Mouse (Mus musculus) embryo, embryonic 10 days (tissue): ENCODE data around the gene Hk2.

Source experiments
- DNase-seq: peaks from one replicate; pipeline ENCODE4 v3.0.0-alpha.2; 2015; ENCODE audit warnings: low spot score

Gene Hk2

DNA sequence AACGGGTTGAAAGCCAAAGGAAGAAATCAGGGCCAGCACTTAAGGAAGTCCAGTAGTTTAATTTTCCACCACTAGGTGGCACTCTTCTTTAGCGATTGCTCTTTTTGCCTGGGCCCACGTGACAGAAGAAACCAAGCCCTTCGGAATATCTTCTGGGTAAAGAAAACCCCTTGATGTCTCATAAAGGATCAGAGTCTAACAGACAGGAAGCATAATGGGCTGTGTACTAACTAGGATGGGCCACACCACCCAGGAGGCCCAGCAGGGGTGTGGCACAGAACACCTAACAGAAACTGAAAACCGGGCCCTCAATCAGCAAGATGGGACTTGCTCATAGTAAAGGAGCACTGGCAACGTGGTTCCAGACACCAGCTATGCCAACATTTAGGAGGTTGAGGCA lies 34.0 kb downstream of the Hk2 start:
- peak; percentile 83 for DNase-seq

DNA sequence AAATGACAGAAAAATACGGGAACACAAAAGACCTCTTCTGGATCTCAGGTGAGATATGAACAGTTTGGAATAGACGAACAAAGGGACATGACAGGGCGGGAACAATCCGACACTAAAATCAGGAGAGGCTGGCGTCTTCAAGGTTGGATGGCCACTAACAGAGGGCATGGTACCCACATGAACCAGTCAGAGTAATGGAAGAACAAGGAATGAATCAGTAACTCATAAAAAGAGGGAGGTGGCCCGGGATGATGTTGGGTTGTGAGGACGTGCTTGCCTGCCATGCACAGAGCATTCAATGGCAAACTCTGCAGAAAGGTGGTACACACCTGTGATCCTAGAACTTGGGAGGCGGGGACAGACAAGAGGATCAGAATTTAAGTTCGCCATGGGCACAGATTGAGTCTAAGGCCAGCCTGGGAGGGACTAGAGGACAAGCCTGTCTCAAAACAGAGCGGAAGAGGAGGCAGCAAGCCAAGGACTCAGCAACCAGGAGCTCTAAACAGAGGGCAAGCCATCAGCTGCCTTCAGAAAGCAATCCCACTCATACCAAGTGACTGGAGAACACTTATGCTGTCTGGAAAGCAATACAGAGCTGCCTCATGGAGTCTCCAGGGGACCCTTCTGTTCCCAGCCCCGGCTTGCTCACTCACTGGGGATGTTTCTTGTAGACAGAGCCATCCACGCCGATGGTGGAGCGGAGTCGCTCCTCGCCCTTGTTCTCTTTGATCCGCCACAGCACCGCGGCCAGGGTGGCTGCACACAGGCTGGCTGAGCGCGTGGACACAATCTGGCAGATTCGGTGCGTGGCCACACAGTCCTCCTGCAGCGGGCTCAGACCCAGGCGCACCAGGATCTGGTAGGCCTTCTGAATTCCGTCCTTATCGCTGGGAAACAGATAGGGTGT lies 36.4 kb downstream of the Hk2 start:
- no peak for DNase-seq

DNA sequence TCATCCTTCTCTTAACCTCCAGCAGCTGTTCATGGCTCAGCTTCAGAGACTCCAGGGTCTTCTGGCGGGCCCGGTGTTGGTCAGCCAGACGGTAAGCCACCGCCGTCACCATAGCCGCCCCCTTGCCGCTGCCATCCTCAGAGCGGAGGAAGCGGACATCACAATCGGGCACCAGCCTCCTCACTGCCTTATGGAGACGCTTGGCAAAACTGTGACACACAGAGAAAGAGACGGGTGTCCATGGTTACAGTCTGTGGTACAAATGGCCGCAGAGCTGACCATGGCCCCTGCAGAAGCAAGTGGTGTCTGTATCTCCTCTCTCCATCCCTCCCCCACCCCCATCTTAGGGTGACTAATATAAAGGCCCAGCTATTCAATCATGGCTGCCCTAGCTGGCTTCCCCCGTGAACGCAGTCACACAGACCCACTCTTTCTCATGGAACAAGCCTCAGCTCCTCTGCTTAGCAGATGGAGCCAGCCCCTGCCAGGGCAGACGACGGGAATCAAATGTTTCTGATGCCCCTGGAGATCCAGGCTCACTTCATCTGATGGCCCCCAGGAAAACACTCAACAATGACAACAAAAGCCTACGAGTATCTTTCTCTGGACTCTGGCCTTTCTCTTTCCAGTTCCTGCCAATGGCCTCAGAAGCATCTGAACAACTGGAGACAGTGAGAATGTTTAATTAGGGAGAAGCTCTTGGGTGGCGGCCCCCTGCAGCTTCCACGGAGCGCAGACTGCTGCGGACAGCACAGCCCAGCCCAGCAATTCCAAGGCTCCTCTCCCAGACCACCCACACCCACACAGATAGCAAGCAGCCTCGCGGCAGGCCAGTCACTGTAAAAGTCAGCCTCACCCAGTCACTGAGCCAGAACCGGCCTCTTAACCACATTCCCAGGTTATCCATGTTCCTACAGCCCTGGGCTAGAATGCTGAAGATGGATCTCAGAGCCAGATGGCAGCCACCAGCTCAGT lies 37.3 kb downstream of the Hk2 start:
- no peak for DNase-seq

DNA sequence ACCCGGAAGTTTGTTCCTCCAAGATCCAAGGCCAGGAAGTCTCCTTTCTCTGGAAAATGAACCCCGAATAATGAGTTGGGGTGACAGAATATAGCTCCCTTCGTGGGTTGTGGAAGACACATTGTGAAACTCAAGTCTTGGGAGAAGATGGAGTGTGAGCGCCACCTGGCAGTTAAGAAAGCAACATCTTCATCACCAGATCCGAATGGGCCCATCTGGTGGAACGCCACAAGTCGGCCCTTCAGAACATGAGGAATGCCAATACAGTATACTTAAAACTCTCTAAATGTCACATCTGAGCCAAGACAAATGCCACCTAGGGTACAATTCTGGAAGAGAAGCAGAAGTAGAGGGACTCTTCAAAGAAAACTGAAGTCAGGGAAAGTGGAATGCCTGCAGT lies 38.9 kb downstream of the Hk2 start:
- DNase-seq = peak; percentile 29

DNA sequence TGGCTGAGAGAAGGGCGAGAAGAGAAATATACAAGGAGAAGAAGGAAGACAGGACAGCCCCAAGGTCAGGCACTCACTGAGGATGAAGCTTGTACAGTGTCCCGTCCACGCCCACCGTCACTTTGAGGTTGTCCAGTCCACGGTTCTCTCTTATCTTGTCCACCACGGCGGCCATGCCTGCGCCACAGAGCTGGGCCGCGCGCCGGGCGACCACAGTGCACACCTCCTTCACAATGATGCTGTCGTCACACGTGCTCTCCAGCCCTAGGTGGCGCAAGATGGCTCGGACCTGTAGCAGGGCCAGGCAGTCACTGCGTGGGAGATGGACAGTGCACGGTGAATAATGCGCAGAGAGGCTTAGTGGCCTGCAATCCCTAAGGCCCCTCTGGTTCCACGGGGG lies 45.6 kb downstream of the Hk2 start:
- DNase-seq = no peak

DNA sequence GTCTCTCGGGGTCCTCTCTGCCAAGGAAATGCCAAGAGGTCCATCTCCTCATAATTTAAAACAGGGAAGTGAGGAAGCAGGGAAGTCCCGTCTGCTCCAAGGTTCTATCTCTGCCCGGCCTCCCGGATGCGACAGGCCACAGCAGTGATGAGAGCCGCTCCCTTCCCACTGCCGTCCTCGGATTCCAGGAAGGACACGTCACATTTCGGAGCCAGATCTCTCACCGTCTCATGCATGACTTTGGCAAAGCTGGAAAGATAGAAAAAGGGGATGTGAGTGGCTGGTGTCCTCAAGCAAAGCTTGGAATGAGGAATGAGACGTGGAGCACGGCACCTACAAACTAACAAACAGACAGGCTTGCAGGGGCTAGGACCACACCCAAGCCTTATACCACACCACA lies 47.0 kb downstream of the Hk2 start:
- DNase-seq = no peak

DNA sequence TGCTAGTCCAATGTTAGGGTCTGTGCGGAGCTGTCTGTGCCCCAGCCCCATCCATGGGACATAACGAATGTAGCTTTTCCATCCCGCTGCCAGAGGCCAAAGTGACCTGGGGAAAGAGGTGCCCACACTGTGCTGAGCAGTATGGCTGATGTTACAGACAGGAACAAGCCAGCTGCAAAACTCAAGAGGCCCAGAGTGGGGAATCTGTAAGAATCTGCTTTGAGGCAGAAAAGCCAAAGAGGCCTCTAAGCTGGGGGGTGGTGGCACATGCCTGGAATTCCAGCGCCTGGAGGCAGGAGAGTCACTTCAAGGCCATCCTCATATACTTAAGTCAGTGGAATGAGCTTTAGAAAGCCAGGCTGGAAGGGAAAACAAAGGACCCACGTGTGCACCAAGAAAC lies 50.9 kb downstream of the Hk2 start:
- peak; percentile 69 for DNase-seq

DNA sequence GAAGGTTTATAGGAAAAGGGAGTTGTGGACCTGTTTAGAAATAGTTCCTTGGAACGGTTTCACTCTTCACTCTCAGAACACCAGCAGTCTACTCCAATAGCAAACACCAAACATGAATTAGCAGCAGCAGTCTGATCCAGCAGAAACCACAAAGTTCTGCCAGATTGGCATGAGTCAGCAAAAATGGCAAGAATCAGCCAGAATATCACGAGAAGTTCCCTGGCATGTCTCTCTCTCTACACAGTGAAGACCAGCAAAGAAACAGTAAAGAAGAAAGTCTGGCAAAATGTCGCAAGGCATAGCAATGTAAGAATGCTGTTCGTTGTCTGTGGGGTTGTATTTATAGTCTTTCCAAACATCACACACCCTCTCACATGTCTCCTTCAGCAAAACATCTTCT lies 58.1 kb downstream of the Hk2 start:
- DNase-seq = no peak

DNA sequence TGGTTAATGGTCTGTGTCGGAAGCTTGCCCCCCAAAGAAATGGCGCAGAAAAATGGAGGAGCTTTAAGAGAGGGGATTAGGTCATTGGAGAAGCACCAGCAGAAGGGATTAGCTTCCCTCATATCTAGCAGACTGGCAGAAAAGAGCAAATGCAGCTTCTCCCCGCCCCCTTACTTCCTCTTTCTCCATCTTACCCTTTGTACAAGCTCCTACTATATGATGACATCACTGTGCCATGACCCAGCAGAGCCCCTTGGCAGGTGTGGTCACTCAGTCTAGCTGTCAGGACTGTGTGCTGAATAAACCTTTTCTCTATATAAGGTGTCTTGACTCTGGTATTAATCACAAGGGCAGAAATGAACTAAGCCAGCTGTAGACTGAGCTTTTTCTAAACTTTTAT lies 58.6 kb downstream of the Hk2 start:
- DNase-seq = no peak

DNA sequence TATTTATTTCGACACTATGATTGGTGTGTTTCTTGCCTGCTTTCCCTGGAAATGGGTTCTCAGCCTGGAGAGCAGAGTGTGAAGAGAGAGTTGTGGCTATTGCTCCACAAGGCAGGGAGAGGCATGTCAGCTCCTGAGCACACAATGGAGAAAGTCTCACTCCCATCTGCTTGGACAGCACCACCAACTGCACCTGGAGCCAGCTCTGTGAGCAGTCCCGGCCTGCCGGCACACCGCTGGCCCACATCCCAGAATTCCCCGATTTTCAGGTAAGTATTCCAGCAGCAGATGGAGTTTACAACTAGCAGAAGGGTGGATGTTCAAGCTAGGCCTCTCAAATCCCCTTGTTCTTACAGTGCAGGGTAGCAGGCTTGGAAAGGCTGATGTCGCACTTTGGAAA lies 59.0 kb downstream of the Hk2 start:
- DNase-seq = no peak

DNA sequence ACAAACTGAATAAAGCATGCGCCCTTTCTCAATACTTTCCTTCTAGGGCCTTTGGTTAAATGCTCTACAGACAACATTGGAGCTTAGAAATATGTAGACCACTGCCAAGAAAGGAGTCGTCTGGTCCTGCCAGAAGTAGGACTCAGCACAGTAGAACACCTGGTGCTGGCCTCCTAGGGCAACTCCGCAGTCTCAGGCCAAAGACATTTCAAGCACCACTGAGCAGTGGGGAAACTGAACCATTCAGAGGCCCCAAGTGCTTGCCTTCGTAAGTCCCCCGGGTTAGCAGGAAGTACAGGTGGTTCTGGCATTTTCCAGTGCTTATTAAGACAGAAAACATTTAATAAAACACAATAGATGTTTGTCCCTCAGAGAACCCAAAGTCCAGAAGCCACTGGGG lies 59.4 kb downstream of the Hk2 start:
- no peak for DNase-seq

DNA sequence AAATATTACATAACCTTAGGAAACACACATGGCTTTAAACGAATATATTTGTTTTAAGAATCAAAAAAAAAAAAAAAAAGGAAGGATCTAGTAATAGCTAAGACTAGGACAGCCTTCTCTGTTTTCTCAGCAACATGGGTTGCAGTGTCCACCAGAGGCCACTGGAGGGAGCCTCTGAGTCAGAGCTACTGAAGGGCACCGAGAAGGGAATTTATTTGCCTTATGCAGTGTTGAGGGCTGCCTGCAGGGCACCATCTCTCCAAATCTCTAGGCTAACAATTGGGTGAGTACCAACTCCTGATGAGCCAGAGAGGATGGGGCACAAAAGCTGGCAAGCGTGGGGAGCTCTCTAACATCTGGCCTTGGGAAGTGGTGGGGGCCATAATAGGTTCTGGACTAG lies 60.0 kb downstream of the Hk2 start:
- peak; percentile 72 for DNase-seq

DNA sequence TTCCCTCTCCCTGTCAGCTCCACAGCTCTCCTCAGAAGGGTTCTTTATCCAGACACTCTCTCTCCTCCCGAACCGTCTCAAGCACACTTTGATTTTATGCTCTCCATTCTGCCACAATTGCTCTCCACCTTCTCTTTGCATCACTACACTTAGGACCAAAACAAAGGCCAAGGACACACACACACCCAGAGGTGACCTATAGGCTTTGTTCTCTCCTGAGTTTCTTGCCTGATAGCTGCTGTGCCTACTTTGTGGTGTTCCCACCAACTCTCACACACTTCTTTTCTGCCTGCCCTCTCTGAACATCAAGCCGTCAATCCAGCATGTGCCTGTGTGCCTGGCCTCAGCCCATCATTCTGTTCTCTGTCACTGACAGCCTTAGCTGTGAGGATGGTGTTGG lies 66.5 kb downstream of the Hk2 start:
- DNase-seq = no peak

DNA sequence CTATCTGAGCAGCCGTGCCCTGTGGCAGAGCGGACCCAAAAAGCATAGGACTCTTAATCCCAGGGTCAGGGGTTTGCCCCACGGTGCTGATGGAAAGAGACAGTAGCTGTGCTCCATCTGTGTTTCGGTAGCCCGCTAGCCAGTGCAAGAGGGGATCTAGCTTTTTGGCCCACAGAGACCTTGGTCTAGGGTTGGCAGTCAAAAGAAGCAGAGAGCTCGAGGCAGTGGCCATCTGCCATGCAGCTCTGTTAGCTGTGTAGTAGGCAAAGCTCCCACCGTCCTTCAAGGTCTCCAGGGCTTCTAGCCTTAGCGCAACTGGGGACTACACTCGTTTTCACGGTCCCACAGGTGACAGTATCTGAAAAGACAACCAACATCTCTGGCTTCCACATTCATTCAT lies 67.0 kb downstream of the Hk2 start:
- DNase-seq = no peak

DNA sequence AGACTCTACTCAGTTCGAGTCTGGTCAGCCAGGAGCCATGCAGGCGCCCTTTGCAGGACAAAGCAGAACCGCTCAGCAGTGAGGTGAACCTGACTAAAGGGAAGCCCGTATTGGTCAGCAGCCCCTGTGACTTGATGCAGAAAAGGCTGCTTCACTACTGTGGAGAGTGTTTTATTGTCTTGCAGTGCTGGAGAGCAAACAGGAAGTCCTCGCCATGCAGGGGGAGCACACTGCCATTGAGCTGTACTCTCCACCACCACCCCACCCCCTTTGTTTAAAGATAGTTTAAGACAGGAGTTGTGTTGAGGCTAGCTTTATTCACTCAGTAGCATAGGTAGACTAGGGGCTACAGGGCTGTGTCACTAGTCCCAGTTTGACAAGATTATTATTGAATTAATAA lies 69.0 kb downstream of the Hk2 start, which contains the start of gene Pole4:
TSS of gene Pole4 (minus strand) at position 145 of the 400 bp plus-strand sequence.
- DNase-seq = no peak

DNA sequence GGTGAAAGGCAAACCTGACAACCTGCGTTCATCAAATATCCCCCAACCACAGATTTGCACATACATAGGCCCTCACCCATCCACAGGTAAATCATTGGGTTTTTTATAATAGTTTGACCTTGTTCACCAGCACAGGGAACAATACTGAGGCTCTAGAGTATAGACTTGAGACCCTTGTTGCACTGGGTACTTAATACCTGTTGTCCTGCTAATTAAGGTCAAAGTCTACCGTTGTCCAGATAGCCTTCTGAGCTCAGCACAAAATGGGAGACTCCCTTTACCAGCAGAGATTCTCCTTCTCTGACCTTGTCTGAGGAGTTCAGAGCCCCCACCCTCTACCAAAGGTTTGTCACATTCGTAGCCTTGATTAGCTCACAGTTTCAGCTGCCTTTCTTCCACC lies 70.5 kb downstream of the Hk2 start:
- no peak for DNase-seq

DNA sequence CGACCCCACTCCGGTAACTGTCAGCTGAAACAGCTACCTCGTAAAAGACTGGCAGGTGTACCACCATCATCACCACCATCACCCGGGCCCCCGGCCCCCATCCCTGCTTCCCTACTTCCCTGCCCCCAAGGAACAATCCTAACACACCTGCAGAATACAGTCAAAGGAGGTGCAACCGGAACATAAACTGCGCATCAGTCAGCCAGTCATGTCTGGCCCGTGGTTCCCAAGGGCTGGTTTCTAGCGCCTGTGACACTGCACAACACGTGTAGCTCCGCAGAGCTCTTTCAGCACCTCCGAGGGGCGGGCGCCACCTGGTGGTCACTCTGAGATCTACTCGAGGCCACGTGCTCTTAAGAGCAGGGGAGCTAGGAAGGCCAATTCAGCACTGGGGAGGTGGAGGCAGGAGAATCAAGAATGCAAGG lies 71.6 kb downstream of the Hk2 start:
- DNase-seq = peak; percentile 94

DNA sequence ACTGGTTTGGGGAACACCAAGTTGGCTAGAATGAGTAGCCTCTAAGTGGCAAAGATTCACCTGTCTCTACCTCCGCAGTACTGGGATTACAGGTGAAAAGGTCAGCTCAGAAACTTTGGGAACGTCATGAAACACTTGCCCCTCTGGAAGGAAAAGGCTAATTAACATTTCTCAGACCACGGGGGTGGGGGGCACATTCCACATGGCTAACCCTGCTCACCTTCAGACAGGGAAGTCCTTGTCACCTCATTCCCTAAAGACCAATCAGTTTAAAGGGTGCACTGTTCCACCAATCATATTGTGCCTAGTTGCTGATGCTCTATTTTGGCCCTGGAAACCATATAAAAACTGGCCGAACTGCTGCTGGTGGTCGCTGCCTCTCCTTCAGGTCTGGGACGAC lies 73.0 kb downstream of the Hk2 start:
- no peak for DNase-seq

DNA sequence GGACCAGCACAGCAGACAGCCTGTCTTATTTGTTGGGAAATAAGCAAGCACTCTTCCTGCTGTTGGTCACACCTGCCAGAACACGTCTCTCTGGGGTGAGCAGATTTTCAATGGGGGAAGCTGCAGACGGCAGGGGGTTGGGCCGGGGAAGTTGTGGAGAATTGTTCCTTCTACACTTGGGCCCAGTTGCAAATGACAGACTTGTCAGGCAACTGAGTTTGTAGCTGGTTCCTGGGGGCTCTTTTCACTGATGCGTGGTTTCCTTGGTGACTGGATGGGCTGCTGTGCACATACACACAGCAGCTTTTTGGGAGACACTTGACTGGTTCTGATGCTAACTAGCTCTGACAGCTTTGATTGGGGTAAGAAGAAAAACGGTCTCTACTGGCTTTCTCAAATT lies 74.4 kb downstream of the Hk2 start:
- DNase-seq = no peak

DNA sequence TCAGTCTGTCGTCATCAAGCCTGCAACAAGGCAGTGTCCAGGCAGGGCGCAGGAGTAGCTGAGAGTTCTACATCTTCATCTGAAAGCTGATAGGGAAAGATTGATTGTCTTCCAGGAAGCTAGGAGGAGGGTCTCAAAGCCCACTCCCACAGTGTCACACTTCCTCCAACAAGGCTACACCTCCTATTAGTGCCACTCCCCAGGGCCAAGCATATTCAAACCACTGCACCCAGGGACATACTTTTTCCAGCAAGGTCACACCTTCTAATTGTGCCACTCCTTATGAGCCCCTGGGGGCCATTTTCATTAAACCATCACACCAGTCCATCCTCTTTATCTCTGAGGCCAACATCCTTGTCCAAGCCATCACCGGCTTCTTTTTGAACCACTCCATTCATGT lies 77.5 kb downstream of the Hk2 start:
- DNase-seq = no peak

DNA sequence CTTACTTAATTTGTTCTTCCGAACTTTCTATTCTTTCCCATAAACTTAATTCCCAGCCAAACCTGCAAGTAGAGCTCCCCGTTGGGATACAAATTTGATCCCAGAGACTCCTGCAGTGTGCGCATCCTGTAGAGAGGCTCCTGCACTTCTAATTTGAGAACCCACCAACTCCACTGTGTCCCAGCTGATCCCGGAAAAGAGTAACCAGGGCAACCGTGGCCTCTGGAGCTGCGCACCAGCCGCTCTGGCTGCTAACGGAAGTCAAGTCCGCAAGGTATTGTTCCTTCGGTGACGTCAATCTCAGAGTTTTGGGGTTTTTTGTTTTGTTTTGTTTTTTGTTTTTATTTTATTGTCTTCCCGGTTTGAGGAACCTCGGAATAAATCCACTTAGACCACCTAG lies 79.6 kb downstream of the Hk2 start:
- DNase-seq = peak; percentile 24

DNA sequence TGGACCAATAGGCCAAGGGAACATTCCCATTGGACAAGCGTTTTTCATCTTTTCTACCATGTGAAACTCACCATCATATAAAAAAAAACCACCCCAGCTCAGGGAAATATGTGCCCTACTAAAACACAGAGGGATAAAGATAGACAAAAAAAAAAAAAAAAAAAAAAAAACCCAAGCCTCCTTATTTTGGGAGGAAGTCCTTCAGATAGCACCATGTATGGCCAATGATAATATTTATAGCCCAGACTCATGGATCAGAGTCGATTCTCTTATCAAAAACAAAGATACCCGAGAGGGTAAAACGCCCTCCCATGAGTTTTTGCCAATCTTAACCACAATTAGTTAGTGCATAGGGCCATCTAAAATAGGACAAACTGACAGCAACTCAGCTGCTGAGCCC lies 84.8 kb downstream of the Hk2 start:
- no peak for DNase-seq

DNA sequence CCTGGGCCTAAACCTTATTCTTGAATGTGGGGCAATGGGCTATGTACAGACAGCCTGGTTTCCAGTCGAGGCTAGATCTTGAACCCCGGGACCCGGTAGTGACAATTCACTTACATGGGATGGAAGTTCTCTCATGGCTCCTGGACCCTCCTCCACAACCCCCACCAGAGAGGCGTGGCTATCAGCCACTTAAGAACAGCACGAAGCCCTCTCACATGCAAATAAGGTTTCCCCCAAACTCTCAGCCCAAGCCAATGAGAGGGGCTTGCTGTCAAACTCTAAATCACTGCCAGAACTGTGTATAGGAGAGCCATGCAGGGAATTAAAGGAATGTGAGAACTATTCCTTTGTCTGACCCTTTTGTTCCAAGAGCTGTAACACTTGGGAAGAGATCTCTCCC lies 85.7 kb downstream of the Hk2 start:
- peak; percentile 20 for DNase-seq
